Mouse (Mus musculus): ENCODE measurements at regions not wholly inside any gene's neighbourhood (a gene's known extent, or its start where the extent isn't known, plus 50 kb on each side); places are given as distances from the start of the nearest gene placed in this dataset.
A peak's percentile ranks its signal among the peaks of the same experiment; 100 is the strongest.
"Not testable (repeated sequence)": the region's sequence is repeated elsewhere in the genome, so short reads cannot be mapped to it uniquely, and the experiment has no call there.

GRCm38 (mm10) chr13:97468874-97469593 is 228.1 kb downstream of the Enc1 start:
- intact Hi-C loops (cut with DNase I) = no loop called here
- DNase-seq (ENCODE audit: extremely low spot score in 1 of 2, low spot score in 2 of 2) = no peak
- TF ChIP-seq CTCF (IDR thresholded peaks at IDR 0.05) = no peak
- peak overlapping the region; percentile 28 for H3K27ac ChIP-seq
- no peak overlapping the region for H3K4me3 ChIP-seq

DNA sequence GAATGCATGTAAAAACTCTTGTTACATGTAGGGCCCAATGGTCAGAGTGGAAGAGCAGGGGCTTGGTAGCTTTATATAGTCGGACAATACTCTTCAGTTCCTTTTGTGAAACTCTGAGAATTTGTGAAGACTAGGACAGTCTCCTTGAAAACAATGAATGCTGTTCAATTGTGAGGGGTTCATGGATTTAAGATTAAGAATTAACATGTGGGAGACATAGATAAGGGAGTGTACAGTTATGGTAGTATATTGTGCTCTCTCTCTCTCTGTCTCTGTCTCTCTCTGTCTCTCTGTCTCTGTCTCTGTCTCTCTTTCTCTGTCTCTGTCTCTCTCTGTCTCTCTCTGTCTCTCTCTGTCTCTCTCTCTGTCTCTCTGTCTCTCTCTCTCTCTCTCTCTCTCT is 225.7 kb downstream of the Enc1 start:
- intact Hi-C loops (cut with DNase I); DNase-seq (ENCODE audit: extremely low spot score in 1 of 2, low spot score in 2 of 2); H3K4me3 ChIP-seq: not testable (repeated sequence)

GRCm38 (mm10) chr13:97463798-97464197 is 222.9 kb downstream of the Enc1 start:
- no peak for TF ChIP-seq CTCF (IDR thresholded peaks at IDR 0.05)
- H3K27ac ChIP-seq = no peak overlapping the region
- intact Hi-C loops (cut with DNase I) = no loop called here
- no peak overlapping the region for H3K4me3 ChIP-seq
- no peak for DNase-seq (ENCODE audit: extremely low spot score in 1 of 2, low spot score in 2 of 2)

More for the DNA sequence above, 225.7 kb downstream of the Enc1 start:
- not testable (repeated sequence) for H3K27ac ChIP-seq

GRCm38 (mm10) chr13:97462884-97463235 is 222.0 kb downstream of the Enc1 start:
- no peak for DNase-seq (ENCODE audit: extremely low spot score in 1 of 2, low spot score in 2 of 2)
- intact Hi-C loops (cut with DNase I) = no loop called here
- TF ChIP-seq CTCF (IDR thresholded peaks at IDR 0.05) = no peak
- no peak overlapping the region for H3K27ac ChIP-seq
- H3K4me3 ChIP-seq = no peak overlapping the region

GRCm38 (mm10) chr13:97462110-97462883 is 221.4 kb downstream of the Enc1 start:
- TF ChIP-seq CTCF (IDR thresholded peaks at IDR 0.05) = no peak
- Histone ChIP-seq H3K27ac (peak overlapping the region; percentile 4; the same call in 1 of the 2 replicates), H3K4me3 (no peak overlapping the region)
- DNase-seq (ENCODE audit: extremely low spot score in 1 of 2, low spot score in 2 of 2) = no peak
- intact Hi-C loops (cut with DNase I) = no loop called here

DNA sequence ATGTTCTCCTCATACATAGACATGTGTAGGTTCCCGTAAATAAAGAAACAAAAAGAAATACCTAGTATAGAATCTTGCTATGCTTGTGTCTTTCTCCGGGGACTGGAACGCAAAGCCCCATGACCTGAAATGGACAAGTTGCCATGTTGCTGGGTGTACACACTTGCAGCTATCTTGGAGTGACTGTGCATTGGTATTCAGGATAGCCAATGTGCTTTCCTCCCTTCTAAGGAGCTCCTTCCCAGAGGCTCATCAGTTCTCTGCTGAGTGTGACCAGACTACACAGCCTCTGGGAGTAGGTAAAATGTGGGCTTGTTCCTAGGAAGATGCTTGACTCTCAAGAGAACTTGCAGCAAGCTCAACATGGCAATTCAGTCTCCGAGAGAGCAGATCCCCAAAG is 220.3 kb downstream of the Enc1 start:
- TF ChIP-seq CTCF (IDR thresholded peaks at IDR 0.05) = no peak
- DNase-seq (ENCODE audit: extremely low spot score in 1 of 2, low spot score in 2 of 2) = no peak
- intact Hi-C loops (cut with DNase I) = no loop called here
- H3K4me3 ChIP-seq = no peak overlapping the region
- peak overlapping the region; percentile 55; the same call in 1 of the 2 replicates for H3K27ac ChIP-seq

DNA sequence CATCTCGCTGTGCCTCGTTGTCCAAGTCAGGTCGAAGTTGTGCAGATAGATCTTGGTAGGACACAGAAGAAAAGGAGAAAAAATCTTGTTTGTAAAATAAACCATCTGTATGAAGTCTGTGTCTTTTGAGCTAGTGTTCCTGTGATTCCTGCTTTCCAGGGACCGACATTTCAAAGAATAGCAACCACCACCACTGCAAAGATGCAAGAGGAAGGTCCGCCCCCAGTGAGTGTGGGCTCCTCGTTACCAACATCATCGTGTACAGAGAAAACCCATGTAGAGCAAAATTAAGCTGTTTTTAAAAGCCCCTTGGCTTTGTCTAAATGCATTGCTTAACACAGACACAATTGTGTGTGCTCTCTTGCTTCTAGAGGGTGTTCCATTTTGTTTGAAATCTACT is 218.2 kb downstream of the Enc1 start:
- Histone ChIP-seq H3K27ac (peak overlapping the region; percentile 63), H3K4me3 (no peak overlapping the region)
- no peak for TF ChIP-seq CTCF (IDR thresholded peaks at IDR 0.05)
- intact Hi-C loops (cut with DNase I) = no loop called here
- no peak for DNase-seq (ENCODE audit: extremely low spot score in 1 of 2, low spot score in 2 of 2)

DNA sequence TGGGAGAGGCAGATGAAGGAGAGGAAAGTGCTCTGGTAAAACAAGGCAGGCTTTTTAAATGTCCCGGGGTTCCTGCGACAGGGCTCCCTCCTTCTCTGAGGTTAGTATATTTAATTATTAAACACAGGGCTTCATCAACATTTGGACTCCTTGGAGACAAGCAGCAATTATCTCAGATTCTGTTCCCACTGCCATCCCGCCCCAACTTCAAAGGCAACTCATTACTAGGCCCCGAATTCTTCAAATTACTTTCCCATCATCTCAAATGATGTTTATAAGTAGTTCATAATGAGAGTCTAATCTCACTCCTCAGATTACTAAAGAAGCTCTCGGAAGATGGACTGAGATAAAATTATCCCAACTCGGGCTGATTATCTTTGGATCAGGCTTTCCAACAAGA is 215.1 kb downstream of the Enc1 start:
- no peak overlapping the region for H3K27ac ChIP-seq

DNA sequence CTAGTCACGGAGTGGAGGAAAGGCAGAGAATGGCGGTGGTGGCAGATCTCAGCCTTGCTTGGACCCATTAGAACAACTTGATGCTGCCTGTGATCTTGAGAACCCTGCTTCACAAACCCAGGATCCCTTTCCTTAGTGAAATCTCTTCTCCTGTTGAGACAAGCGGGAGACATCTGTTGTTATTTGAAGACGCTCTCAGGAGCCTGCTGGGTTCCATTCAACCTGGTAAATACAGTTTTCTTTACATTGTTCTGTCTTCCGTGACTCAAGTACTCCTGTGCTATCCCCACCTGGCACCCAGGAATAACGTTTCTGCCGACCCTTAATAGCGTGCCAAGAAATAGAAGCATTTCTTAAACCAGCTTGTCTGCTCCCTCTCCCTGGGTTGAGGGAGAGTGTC is 213.8 kb downstream of the Enc1 start:
- no peak overlapping the region for H3K4me3 ChIP-seq
- intact Hi-C loops (cut with DNase I) = loop anchor here (5.0 kb wide), 1 partner anchor 178 kb away; no protein-coding TSS in a partner anchor
- H3K27ac ChIP-seq = no peak overlapping the region
- DNase-seq (ENCODE audit: extremely low spot score in 1 of 2, low spot score in 2 of 2) = no peak
- no peak for TF ChIP-seq CTCF (IDR thresholded peaks at IDR 0.05)

More for the DNA sequence above, 215.1 kb downstream of the Enc1 start:
- DNase-seq (ENCODE audit: extremely low spot score in 1 of 2, low spot score in 2 of 2) = no peak
- intact Hi-C loops (cut with DNase I) = no loop called here
- H3K4me3 ChIP-seq = no peak overlapping the region
- no peak for TF ChIP-seq CTCF (IDR thresholded peaks at IDR 0.05)

GRCm38 (mm10) chr13:97453469-97453868 is 212.6 kb downstream of the Enc1 start:
- no peak for DNase-seq (ENCODE audit: extremely low spot score in 1 of 2, low spot score in 2 of 2)
- H3K4me3 ChIP-seq = no peak overlapping the region
- no peak overlapping the region for H3K27ac ChIP-seq
- TF ChIP-seq CTCF (IDR thresholded peaks at IDR 0.05) = no peak
- intact Hi-C loops (cut with DNase I) = loop anchor here (5.0 kb wide), 1 partner anchor 179 kb away; no protein-coding TSS in a partner anchor

DNA sequence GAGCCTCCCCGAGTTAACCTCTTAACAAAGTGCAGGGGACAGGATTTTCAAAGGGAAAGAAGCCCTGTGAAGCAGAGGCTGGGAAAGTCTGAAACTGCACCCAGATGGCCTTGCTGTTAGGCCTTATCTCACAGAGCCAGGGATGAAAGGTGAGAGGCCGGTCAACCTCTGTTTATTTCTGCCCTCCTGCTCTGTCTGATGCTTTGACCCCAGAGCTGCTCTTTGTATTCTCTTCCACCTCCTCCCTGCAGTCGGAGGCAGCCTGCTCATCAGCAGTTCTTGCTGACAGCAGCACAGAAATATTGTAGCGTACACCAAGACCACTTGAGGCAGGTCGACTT is 212.2 kb downstream of the Enc1 start:
- TF ChIP-seq CTCF (IDR thresholded peaks at IDR 0.05) = no peak
- DNase-seq (ENCODE audit: extremely low spot score in 1 of 2, low spot score in 2 of 2) = no peak
- Histone ChIP-seq H3K4me3 (no peak overlapping the region), H3K27ac (no peak overlapping the region)
- intact Hi-C loops (cut with DNase I) = loop anchor here (5.0 kb wide), 1 partner anchor 179 kb away; no protein-coding TSS in a partner anchor

DNA sequence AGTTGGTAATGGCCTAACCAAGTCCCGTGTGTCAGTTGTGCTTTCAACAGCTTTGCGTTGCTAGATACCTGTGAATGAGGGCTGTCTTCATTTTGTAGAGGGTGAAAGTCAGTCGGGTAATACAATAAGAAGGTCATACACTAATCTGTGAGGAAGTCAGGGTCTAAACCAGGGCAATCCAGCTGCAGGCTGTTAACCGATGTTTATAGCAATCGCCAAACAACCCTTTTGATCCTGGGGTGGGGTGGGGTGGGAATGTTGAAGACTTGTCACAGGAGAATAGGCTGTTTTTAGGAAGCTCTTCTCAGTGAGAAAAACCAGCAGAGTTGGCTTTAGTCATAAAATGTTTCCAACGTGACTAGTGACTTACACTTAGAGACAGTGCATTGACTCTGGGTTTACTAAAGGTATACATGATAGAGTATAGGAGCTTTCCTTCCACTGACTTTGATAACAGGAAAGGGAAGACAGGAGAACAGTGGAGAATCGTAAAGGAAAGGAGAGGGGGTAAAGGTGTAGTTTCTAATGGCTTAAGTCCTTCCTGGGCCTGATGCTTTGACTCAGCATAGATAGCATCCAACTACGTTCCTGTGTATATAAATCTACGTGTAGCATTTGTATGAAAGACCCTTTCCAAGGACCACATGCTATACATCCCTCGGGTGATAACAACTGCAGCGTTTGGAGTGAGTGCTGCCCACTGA is 211.6 kb downstream of the Enc1 start:
- no peak for DNase-seq (ENCODE audit: extremely low spot score in 1 of 2, low spot score in 2 of 2)
- H3K4me3 ChIP-seq = no peak overlapping the region
- H3K27ac ChIP-seq = peak overlapping the region; percentile 50; the same call in 1 of the 2 replicates
- TF ChIP-seq CTCF (IDR thresholded peaks at IDR 0.05) = no peak
- intact Hi-C loops (cut with DNase I) = loop anchor here (5.0 kb wide), 1 partner anchor 180 kb away; no protein-coding TSS in a partner anchor

Data from left cerebral cortex, adult 2 months (tissue).